Mouse (Mus musculus) cerebellum, adult 2 months (tissue): ENCODE data around the gene Rcan2. TPM values are rescaled to one million over a fixed set of nuclear protein-coding genes. Genes with fewer than 3 reads are reported as not detected.
A peak's percentile ranks its signal among the peaks of the same experiment; 100 is the strongest.

ENCODE experiments used
- DNase-seq, 2 experiments: peaks; one replicate each; pipeline ENCODE4 v3.0.0; 2021
- H3K27ac ChIP-seq: fragments of 200-500 bp; 2 replicates; pipeline ENCODE4 v1.5.1; 2012; ENCODE audit warnings: low read length, control low read depth, inconsistent platforms; ENCODE audit not compliant: insufficient read depth
- H3K27me3 ChIP-seq: fragments of 200-500 bp; 2 replicates; pipeline ENCODE4 v1.6.1; 2012; ENCODE audit warnings: inconsistent platforms, mild to moderate bottlenecking, low read length, moderate library complexity; ENCODE audit not compliant: control insufficient read depth, insufficient read depth
- H3K4me1 ChIP-seq: fragments of 200-500 bp; 2 replicates; pipeline ENCODE4 v1.6.1; 2011; ENCODE audit warnings: low read length; ENCODE audit not compliant: control insufficient read depth, insufficient read depth
- H3K4me3 ChIP-seq: fragments of 200-500 bp; replicated peaks from 2 replicates; pipeline ENCODE3; 2011; ENCODE audit warnings: mild to moderate bottlenecking, low read depth, low read length, control low read depth; ENCODE audit not compliant: insufficient read depth
- CTCF ChIP-seq: fragments of 200-500 bp; IDR thresholded peaks from 2 replicates; pipeline ENCODE4 v1.5.1; 2011; ENCODE audit warnings: low read depth, mild to moderate bottlenecking, control low read depth, low read length, moderate library complexity, borderline replicate concordance; ENCODE audit not compliant: insufficient read depth
- POLR2A ChIP-seq: fragments of 200-500 bp; IDR thresholded peaks from 2 replicates; pipeline ENCODE4 v1.6.1; 2011; ENCODE audit warnings: low read length, control low read depth, borderline replicate concordance; ENCODE audit not compliant: insufficient read depth
- WGBS: fragments of 180-500 bp; shearing (Covaris S2); methylation state at CpG from one replicate; pipeline ENCODE4 v1.1.7; 2018; 5-methylcytosine and 5-hydroxymethylcytosine counted together
- polyA plus RNA-seq: library from polyadenylated mRNA; depleted of rRNA; stranded (reverse); fragments of >200 nt; gene quantifications from 2 replicates; pipeline ENCODE4 v1.2.3, GENCODE M21; 2012

Gene Rcan2
- polyA plus RNA-seq, 1 experiment, result 206 TPM

- WGBS, result 67% methylated on average over 4 of the region's 4 CpGs
Measured at GRCm38 (mm10) chr17:44013756-44014510, 212.8 kb downstream of the Rcan2 start.

GRCm38 (mm10) chr17:44016314-44016713 is 215.2 kb downstream of the Rcan2 start:
- peaks cover 4% of the 10 kb centered on the region; the same call in 1 of the 2 replicates for H3K4me1 ChIP-seq
- WGBS, result 91% methylated on average over 5 of the region's 5 CpGs
- TF ChIP-seq POLR2A (no peak), CTCF (no peak)

More at GRCm38 (mm10) chr17:44013756-44014510, 212.8 kb downstream of the Rcan2 start:
- DNase-seq, result no peak
- no peaks in the 10 kb centered on the region for H3K4me1 ChIP-seq
- H3K4me3 ChIP-seq, result no peak overlapping the region
- no peaks in the 10 kb centered on the region for H3K27me3 ChIP-seq
- no peak overlapping the region for H3K27ac ChIP-seq
- TF ChIP-seq POLR2A, result no peak
- no peak for TF ChIP-seq CTCF

GRCm38 (mm10) chr17:44020707-44021220 is 219.6 kb downstream of the Rcan2 start:
- WGBS, result 48% methylated on average over 6 of the region's 6 CpGs
- DNase-seq, result peak in 1 of 2 experiments; percentile 17
- no peak overlapping the region for H3K4me3 ChIP-seq
- H3K27ac ChIP-seq, result no peak overlapping the region
- H3K4me1 ChIP-seq, result peaks cover 7% of the 10 kb centered on the region; the same call in 1 of the 2 replicates
- TF ChIP-seq CTCF, result no peak
- TF ChIP-seq POLR2A, result no peak
- no peaks in the 10 kb centered on the region for H3K27me3 ChIP-seq

More at GRCm38 (mm10) chr17:44016314-44016713, 215.2 kb downstream of the Rcan2 start:
- DNase-seq, result no peak
- Histone ChIP-seq H3K27me3 (no peaks in the 10 kb centered on the region), H3K27ac (no peak overlapping the region), H3K4me3 (no peak overlapping the region)

GRCm38 (mm10) chr17:44023842-44024241 is 222.7 kb downstream of the Rcan2 start:
- WGBS, result 31% methylated on average over 2 of the region's 2 CpGs
- TF ChIP-seq POLR2A (no peak), CTCF (no peak)
- Histone ChIP-seq H3K27ac (no peak overlapping the region), H3K4me3 (no peak overlapping the region), H3K4me1 (peaks cover 8% of the 10 kb centered on the region), H3K27me3 (no peaks in the 10 kb centered on the region)
- no peak for DNase-seq

GRCm38 (mm10) chr17:44025011-44025410 is 223.9 kb downstream of the Rcan2 start:
- Histone ChIP-seq H3K4me3 (no peak overlapping the region), H3K27ac (no peak overlapping the region), H3K27me3 (no peaks in the 10 kb centered on the region), H3K4me1 (peaks cover 8% of the 10 kb centered on the region)
- WGBS, result 58% methylated on average over 2 of the region's 2 CpGs
- no peak for DNase-seq
- TF ChIP-seq POLR2A, result no peak
- TF ChIP-seq CTCF, result no peak

GRCm38 (mm10) chr17:44025935-44026334 is 224.8 kb downstream of the Rcan2 start:
- Histone ChIP-seq H3K27me3 (no peaks in the 10 kb centered on the region), H3K27ac (peak overlapping the region; percentile 43; the same call in 1 of the 2 replicates), H3K4me1 (peaks cover 4% of the 10 kb centered on the region), H3K4me3 (no peak overlapping the region)
- no peak for TF ChIP-seq CTCF
- TF ChIP-seq POLR2A, result no peak
- 33% methylated on average over 6 of the region's 6 CpGs for WGBS
- peak in 1 of 2 experiments; percentile 12 for DNase-seq

- 10% methylated on average over 5 of the region's 5 CpGs for WGBS
- peak in 1 of 2 experiments; percentile 52 for DNase-seq
- no peak for TF ChIP-seq CTCF
- TF ChIP-seq POLR2A, result no peak
Measured at GRCm38 (mm10) chr17:44026378-44026777, 225.2 kb downstream of the Rcan2 start.

GRCm38 (mm10) chr17:44026786-44027185 is 225.6 kb downstream of the Rcan2 start:
- Histone ChIP-seq H3K4me3 (no peak overlapping the region), H3K27me3 (no peaks in the 10 kb centered on the region), H3K4me1 (peaks cover 4% of the 10 kb centered on the region), H3K27ac (no peak overlapping the region; the same call in 1 of the 2 replicates)
- DNase-seq, result peak in 1 of 2 experiments; percentile 11
- TF ChIP-seq POLR2A (no peak), CTCF (no peak)

More at GRCm38 (mm10) chr17:44026378-44026777, 225.2 kb downstream of the Rcan2 start:
- peaks cover 4% of the 10 kb centered on the region for H3K4me1 ChIP-seq
- H3K4me3 ChIP-seq, result no peak overlapping the region
- no peak overlapping the region; the same call in 1 of the 2 replicates for H3K27ac ChIP-seq
- H3K27me3 ChIP-seq, result no peaks in the 10 kb centered on the region
